Mouse (Mus musculus) heart, adult 2 months (tissue): ENCODE results near the gene Ccdc124.

Experiments used
- CTCF ChIP-seq: fragments of 200-600 bp; IDR thresholded peaks from 2 replicates; pipeline ENCODE4 v1.8.1; 2022; ENCODE audit warnings: antibody characterized with exemption, mild to moderate bottlenecking, moderate library complexity
- EP300 ChIP-seq: fragments of 200-500 bp; IDR thresholded peaks from 2 replicates; pipeline ENCODE4 v1.6.1; 2011; ENCODE audit warnings: low read depth, low read length, control low read depth; ENCODE audit not compliant: insufficient read depth
- POLR2A ChIP-seq: fragments of 200-500 bp; IDR thresholded peaks from 2 replicates; pipeline ENCODE4 v1.6.1; 2011; ENCODE audit warnings: mild to moderate bottlenecking, low read depth, low read length, control low read depth; ENCODE audit not compliant: insufficient read depth

- TF ChIP-seq CTCF = no peak
- no peak for TF ChIP-seq POLR2A
- no peak for TF ChIP-seq EP300
Measured at GRCm38 (mm10) chr8:70903582-70903981, 29.8 kb upstream of the Ccdc124 start.
